Mouse (Mus musculus): ENCODE results near the gene Parp6.

The Parp6 gene

DNA sequence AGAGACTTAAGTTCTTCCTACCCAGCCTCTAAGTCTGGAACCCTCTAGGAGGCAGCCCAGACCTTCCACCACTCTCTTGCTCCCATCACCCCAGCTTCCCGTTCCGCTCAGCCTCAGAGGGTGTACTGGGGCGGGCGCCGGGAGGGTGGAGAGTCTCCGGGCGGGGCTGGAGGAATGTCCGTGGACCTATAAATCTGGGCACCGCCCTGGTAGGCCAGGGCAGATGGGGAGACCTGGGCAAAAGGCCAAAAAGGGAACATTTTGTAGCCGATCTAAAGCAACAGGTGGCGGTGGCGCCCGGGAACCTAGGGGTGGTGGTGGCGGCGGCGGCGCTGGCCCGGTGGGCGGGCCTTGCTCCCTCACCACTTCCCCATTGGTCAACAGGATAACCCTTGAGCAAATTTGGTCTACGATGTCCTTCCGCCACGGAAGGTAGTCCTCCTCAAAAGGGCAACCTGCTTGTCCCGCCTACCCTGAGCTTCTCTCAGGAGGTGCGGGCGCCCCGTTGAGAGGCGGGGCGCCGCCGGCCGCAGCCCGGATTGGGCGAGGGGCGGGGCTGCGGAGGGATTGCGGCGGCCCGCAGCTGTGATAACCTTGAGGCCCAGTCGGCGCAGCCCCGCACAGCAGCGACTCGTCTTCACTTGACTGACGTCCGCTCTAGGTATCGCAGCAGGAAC is 39.0 kb downstream of the Parp6 start, which contains the start of gene Pkm:
Gene Pkm, plus strand, starts transcription at position 411 of the 677 bp plus-strand sequence.
- DNase-seq (ENCODE audit: low spot score in 2 of 2), result peak; percentile 88 to 92

DNA sequence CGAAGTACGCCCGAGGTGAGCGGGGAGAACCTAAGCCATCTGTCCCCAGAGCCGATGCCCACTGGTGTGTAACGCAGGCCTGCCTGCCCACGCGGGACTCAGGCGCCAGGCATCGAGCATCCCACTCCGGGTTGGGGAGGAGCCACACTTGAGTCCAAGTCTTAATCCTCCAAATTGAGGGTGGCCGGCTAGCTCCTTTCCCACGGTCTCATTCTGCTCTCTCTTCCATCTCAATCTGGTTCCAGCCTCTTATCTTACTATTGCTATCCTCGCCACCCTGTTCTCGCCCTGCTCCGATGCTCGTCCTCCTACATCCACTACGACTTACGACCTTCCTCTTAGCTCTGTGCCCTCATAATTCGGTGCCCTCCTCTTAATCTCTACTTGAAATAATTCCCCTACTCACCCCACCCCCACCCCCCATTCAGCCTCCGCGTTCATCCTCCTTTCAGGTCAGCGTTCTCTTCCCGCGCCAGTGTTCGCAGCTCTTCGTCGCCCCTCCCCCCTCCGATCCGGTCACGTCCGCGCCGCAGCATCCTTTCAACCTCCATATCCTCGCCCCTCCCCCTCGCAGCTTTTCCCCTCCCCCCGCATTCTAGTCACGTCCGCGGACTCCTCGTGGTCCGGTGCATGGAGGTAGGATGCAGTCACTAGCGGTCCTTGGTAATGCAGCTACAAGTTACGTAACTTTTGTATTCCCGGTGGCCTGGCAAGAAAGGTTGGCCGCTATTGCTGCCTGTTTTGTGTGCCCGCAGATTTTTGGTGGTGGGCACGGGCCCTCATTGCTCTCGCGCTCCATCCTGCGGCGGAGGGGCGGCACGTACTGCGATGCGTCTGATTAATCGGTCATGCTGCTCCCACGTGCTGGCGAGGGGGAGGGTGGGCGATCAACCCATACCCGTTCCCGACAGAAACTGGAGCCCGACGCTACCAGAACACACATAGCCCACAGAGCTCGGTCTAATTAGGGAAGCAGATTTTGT is 39.8 kb downstream of the Parp6 start:
- peak; percentile 59 to 84 for DNase-seq (ENCODE audit: low spot score in 2 of 2)

DNA sequence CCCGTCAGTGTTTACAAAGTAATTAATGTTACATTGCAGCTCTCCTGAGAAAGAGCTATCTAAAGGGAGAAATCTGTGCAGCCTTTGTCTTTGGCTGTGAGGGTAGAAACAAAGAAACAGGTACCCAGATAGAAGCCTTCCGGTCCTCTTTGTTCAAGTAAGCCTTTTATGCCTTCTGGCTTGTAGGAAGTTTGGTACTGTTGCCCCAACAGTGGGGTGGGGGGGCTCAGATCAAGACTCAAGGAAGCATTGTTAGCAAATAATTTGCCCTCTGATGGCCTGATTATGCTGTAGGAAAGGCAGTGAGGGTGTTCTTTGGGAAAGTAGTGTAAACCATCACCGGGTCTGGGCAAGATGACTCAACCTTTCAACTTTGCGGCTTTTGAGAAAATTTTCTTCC is 41.1 kb downstream of the Parp6 start:
- DNase-seq (ENCODE audit: low spot score in 2 of 2), result no peak

DNA sequence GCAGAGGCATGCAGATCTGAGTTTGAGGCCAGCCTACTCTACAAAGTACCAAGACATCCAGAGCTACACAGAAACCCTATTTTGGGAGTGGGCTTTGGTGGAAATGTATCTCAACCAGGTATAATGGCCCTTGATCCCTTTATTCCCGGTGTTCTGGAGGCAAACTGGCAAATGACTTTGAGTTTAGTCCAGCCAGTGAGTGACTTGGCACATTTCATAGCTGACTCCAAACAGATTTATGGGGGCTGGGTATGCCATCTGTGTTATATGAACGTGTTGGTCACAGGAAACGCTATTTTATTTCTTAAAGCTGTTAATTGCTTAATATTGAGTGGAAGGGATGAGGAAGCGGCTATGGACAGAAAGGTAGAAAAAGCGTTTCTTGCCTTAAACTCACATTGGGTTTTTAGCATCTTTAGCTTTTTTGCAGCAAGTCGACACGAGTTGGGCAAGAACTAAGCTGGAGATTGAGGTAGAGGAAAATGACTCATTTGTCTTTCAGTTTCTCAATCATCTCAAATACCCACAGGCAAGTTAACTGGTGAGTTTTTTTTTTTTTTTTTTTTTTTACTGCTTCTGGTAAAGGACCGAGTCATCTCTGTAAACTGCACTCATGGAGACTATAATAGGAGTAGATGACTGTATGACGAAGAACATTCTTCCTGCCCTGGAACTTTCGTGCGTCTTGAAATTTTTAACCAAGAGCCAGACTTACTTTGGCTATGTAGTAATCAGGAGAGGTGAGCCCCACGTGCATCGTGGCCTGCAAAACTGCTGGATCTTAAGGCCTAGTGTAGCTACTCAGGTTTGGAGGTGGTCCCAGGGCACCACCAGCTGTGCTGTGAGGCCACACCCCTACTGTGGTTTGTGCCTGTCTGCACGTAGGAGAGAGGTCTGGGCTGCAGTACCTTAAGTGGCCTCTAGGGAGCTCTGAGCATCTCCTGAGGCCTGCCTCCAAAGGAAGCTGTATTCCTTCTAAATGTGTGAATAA is 42.2 kb downstream of the Parp6 start:
- peak; percentile 77 to 88 for DNase-seq (ENCODE audit: low spot score in 2 of 2)

DNA sequence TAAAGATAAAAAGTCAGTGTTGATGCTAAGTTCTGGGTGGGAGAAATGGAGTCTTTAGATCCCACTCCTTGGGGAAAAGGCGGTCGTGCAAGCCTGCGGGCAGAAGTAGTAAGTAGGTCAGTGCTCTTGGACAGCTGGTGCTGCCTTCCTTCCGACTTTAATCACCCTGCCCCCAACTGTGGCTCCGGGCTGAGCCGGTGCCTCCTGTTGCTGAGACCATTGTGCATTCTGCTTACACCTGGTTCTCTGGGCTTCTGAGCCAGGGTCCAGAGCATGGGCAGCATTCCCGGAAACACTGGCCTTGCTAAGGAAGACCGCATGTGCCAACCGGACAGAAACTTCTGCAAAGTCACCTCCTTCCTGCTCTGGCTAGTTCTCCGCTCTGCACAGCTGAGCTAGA is 43.3 kb downstream of the Parp6 start:
- DNase-seq (ENCODE audit: low spot score in 2 of 2), result no peak

DNA sequence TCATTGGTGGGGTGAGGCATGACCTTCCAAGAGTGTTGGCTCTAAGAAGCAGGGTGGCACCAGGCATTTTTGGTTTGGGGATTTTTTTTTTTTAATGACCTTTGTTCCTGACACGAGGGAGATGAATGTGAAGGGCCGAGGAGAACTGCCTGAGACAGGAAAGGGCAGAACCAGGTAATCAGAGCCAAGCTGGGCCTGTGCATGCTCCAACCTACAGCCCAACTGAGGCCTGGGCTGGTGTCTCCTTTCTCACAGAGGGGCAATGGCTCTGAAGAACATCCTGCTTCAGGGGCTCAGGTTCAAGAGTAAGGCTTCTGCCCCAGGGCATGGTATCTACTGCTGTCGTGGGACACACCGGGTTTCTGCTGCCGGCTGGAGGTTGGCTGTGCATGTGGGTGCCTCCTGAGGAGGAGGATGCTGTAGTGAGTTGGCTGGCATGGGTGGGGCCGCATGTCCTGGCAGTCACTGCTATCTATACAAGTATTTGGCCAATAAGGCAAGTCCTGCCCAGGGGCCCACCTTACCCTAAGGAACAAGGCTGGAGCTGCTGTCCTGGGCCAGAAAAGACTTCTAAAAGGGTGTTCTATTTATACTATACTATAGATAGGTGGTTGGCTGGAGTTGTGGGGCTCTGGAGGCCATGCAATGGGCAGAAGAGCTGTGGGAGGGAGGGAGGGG is 44.4 kb downstream of the Parp6 start:
- no peak for DNase-seq (ENCODE audit: low spot score in 2 of 2)

DNA sequence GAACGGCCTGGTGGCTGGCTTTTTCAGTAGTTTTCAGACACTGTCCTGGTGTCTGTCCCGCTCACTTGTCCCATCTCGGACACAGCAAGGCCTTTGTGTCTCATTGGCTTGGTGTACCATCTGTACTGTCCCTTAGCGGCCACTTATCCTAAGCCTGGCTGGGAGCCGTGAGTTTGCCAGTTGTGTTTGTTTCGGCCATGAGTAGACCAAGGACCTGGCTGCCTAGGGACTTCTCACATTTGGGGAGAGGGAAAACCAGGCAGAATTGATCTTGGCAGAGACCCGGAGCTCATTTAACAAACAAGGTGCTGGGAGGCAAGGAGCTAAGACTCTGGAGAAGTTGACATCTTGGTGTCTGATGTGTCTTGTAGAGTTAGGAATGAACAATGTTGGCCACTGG is 46.1 kb downstream of the Parp6 start:
- DNase-seq (ENCODE audit: low spot score in 2 of 2), result no peak

DNA sequence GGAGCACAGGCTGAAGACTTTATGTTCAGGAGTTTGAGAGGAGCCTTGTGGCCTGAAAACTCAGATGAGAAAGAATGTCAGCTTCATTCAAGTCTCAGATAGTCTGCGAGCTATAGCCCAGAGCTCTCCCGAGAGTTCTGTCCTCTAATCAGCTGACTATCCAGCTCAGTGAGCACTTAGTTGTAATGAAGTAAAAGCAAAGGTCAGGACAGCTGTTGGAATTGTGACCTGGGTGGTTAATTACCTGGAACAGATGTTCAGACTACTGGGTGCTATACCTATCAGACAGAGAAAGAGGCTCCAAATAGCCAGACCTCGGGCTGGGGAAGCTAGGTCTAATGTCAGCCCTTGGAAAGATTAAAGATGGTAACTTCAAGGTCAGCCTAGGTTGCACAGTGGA is 46.9 kb downstream of the Parp6 start:
- no peak for DNase-seq (ENCODE audit: low spot score in 2 of 2)

DNA sequence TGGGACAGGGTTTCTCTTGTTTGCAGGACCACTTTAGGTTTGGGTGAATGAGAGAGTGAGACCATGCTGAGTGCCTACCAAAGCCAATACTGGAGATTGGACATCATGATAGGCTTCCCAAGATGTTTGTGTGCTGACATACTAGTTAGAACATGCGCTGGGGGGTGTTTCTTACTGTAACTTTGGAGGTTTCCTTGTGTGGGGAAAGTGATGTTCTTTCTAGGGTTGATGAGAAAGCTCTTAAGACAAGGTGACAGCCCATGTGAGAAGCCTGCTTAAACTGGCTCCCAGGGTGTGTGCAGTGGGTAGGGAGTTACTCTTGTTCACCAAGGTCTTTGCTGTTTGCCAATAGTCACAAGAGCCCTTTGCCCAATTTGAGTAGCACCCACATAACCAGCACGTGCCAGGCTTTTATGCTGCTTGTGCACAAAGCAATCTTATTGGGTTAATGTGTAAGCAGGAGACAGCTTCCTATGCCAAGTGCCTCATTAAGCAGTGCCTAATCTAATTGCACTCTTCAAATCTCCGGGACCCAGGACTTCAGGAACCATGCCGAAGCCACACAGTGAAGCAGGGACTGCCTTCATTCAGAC is 47.7 kb downstream of the Parp6 start:
- no peak for DNase-seq (ENCODE audit: low spot score in 2 of 2)

DNA sequence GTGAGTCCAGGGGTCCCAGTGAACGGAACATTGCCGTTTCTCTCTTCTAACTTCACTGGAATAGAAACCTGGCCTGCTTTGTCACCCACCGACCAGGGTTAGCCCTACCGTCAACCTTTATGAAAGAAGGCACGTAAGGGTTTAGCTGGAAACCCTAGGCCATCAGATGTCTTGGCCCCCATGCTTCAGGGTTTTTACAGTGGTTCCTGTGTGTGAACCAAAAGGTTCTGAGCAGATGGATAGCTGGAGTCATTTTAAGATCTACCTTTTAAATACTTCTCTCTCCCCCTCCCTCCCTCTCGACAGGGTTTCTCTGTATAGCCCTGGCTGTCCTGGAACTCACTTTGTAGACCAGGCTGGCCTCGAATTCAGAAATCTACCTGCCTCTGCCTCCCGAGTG is 48.9 kb downstream of the Parp6 start:
- DNase-seq (ENCODE audit: low spot score in 2 of 2), result no peak

DNA sequence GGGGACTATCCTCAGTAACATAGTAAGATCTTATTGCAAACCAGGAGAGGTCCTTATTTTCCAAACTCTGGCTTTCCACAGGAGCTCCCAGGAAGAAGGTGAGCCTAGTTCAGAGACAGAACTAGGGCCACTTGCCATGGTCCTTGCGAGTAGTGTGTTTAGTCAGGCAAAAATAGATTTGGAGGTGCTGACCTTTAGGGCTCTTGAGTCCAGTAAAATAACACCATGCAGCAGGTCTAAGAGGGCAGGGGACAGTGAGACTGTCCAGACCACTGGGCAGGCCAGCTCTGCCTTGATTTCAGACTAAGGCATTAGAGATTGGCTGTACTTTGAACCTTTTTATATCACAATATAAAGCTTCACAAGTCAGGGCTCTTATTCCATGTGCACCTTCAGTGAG is 49.7 kb downstream of the Parp6 start:
- DNase-seq (ENCODE audit: low spot score in 2 of 2), result no peak

DNA sequence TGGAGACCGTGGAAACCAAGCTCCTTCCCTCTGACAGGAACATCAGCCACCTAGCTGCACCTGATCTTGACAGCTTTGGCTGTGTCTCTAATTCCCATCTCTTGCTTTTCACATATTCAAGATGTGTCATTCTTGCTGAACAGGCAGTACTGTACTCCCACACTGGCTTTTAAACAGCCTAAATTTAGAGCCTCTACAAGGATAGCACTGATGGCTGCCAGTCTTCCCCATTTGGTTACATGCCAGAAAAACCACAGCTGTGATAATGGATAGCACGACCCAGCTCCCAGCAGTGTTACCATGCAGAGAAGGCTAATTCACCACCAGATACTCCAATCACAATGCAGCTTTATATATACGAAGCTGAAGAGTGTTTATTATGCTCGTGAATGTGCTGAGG is 50.2 kb downstream of the Parp6 start:
- DNase-seq (ENCODE audit: low spot score in 2 of 2), result no peak

DNA sequence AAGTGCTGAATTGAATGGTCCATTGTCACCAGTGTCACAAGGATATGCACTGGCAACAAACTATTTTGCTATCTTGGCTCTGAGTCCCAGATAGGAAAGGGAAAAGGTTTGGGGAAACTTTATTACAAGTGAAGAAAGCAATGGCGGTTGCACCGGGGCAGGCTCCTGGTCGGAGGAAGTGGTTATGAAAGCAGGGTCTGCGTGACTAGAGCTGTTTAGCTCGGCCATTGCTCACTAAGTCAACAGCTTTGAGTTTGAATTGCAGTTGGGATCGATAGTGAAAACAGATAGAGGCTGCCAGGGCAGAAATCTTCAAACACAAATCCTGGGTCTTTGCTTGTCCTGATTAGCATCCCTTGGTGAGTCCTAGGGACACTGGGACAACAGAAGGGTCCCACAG is 50.8 kb downstream of the Parp6 start:
- no peak for DNase-seq (ENCODE audit: low spot score in 2 of 2)

DNA sequence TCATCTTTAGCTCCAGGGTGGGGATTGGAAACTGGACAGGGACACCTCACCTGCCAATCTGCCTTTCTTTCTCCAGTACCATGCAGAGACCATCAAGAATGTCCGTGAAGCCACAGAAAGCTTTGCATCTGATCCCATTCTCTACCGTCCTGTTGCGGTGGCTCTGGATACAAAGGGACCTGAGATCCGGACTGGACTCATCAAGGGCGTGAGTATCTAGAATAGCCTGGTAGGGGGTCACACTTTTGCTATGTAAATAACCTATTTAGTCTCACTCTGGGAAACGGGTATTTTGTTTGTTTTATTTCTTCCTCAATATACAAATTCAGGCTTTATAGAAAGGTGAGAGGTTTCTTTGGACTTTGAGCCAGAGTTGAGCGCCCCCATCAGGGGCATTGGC is 51.4 kb downstream of the Parp6 start:
- no peak for DNase-seq (ENCODE audit: low spot score in 2 of 2)

DNA sequence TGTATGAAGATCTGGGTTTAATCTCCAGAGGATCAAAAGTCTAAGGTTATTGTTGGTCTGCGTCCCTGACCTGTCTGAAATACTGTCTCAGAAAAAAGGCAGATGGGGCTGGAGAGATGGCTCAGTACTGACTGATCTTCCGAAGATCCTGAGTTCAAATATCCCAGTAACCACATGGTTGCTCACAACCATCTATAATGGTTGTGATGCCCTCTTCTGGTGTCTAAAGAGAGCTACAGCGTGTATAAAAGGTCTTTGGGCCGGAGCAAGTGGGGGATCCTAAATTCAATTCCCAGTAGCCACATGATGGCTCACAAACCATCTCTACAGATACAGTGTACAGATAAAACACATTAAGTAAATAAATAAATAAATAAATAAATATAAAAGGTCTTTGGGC is 52.1 kb downstream of the Parp6 start:
- no peak for DNase-seq (ENCODE audit: low spot score in 2 of 2)

DNA sequence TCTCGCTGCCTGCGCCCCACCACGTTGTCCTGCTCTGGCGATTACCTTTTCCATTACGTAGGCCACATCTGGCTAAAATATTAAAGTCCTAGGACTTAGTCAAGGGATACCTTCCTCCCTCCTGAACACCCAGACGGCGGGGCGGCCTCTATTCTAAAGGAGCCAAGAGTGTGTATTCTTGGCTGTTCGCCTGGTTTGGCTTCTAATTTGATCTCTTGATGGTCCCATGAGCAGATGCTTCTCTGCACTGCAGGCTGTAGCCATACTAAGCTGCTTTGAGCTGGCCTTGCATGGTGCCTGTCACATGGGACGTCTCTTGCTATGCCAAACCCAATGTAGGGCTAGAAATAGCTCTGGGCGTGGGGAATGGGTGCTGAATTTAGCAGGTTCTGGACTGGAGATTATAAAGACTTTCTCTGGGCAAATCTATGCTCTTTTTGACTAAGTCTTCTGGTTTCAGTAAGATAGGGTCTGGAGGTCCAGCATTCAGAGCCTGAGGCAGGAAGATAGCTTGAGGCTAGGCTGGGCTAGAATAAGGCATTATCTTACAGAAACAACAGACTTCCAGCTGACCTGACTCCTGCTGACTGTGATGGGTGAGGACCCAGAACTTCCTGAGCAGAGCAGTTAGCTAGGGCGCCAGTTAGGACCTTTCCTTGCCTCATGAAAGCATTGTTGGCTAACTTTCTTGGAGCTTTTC is 55.3 kb downstream of the Parp6 start:
- DNase-seq (ENCODE audit: low spot score in 2 of 2), result no peak

DNA sequence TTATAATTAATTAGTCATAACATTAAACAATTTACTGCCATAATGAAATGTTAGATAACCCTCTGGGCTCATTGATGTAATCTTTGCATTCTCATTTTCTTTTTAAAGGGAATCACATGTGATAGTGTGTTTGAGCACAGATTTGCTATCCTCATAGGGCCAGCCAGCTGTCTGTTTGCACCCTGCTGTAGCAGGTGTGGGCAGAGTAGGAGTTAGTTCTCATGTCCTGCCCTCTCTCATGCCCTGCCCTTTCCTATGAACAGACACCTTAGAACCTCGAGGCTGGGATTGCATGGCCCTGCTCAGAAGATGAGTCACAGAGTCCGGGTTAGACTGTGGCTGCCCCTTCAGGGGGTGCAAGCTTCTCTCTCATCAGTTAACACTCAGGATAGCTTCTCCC is 56.3 kb downstream of the Parp6 start:
- DNase-seq (ENCODE audit: low spot score in 2 of 2), result no peak

DNA sequence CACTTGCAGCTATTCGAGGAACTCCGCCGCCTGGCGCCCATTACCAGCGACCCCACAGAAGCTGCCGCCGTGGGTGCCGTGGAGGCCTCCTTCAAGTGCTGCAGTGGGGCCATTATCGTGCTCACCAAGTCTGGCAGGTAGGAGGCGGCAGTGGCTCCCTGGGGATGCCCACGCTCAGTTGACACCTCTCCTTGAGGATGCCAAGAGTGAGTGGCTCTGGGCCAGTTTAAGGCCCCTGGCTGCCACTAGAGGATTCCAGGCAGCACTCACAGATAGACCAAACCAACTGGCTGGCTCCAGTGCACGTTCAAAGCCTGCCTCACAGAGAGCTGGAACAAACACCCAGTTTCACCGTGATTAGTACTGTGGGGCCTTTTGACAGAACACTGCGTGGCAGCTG is 58.5 kb downstream of the Parp6 start:
- DNase-seq (ENCODE audit: low spot score in 2 of 2), result no peak

DNA sequence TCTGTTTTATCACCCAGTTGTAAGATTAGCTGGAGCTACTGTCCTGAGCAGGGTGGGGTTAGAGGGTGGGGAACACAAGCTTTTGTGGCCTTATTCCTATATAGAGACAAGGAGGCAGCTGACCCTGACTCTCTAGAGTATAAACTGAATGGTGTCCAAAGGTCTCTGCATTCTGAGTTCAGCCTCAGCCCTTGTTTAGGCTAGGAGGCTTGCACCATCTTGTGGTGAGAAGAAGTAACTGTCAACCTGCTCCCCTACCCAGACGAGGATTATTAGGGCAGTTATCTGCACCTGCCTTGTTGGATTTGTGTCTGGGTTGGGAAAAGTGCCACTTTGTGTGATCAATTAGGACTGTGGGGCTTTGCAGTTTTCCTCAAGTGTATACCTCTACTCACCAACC is 61.2 kb downstream of the Parp6 start:
- no peak for DNase-seq (ENCODE audit: low spot score in 2 of 2)
